Mouse (Mus musculus): Measurements from ENCODE around the gene Tra2a. TPM values are rescaled to one million over a fixed set of nuclear protein-coding genes. Genes with fewer than 3 reads are reported as not detected.
"Not testable (repeated sequence)": the region's sequence is repeated elsewhere in the genome, so short reads cannot be mapped to it uniquely, and the experiment has no call there.

Gene Tra2a
- total RNA-seq (2021) = 10 to 100 TPM; 80.5 to 84.7 TPM
- long read RNA-seq, experiment 1, partial matches to known transcripts = 3 of 11 reads
- long read RNA-seq, experiment 1, other reads (novel, unspliced or antisense) = 1 of 11 reads
- long read RNA-seq, experiment 2, partial matches to known transcripts = 1 of 3 reads
- long read RNA-seq, experiment 2, other reads (novel, unspliced or antisense) = 0 of 3 reads

GRCm38 (mm10) chr6:49263847-49264243 is at the start of gene Tra2a:
Gene Tra2a (minus strand): TSS chr6:49264033.
- DNase-seq (ENCODE audit: low spot score in 2 of 2) = peak; percentile 97 to 98

- DNase-seq (ENCODE audit: low spot score in 2 of 2) = no peak
Measured at GRCm38 (mm10) chr6:49298286-49298685, 34.5 kb upstream of the Tra2a start.

GRCm38 (mm10) chr6:49282122-49282521 is 18.3 kb upstream of the Tra2a start:
- no peak for DNase-seq (ENCODE audit: low spot score in 2 of 2)

GRCm38 (mm10) chr6:49280942-49281341 is 17.1 kb upstream of the Tra2a start:
- no peak for DNase-seq (ENCODE audit: low spot score in 2 of 2)

GRCm38 (mm10) chr6:49275296-49275695 is 11.5 kb upstream of the Tra2a start:
- DNase-seq (ENCODE audit: low spot score in 2 of 2) = no peak

GRCm38 (mm10) chr6:49274416-49275091 is 10.7 kb upstream of the Tra2a start:
- DNase-seq (ENCODE audit: low spot score in 2 of 2) = no peak

- DNase-seq (ENCODE audit: low spot score in 2 of 2) = no peak
Measured at GRCm38 (mm10) chr6:49273934-49274333, 10.1 kb upstream of the Tra2a start.

- DNase-seq (ENCODE audit: low spot score in 2 of 2) = no peak
Measured at GRCm38 (mm10) chr6:49272863-49273262, 9.0 kb upstream of the Tra2a start.

GRCm38 (mm10) chr6:49271815-49272214 is 8.0 kb upstream of the Tra2a start:
- no peak for DNase-seq (ENCODE audit: low spot score in 2 of 2)

- peak; percentile 5 to 12 for DNase-seq (ENCODE audit: low spot score in 2 of 2)
Measured at GRCm38 (mm10) chr6:49269923-49270322, 6.1 kb upstream of the Tra2a start.

GRCm38 (mm10) chr6:49269200-49269599 is 5.4 kb upstream of the Tra2a start:
- DNase-seq (ENCODE audit: low spot score in 2 of 2) = peak; percentile 62 to 83

- DNase-seq (ENCODE audit: low spot score in 2 of 2) = no peak
Measured at GRCm38 (mm10) chr6:49267686-49268085, 3.9 kb upstream of the Tra2a start.

GRCm38 (mm10) chr6:49265207-49265606 is 1.4 kb upstream of the Tra2a start:
- DNase-seq (ENCODE audit: low spot score in 2 of 2) = not testable (repeated sequence)

GRCm38 (mm10) chr6:49264446-49264845 is 613 bp upstream of the Tra2a start:
- not testable (repeated sequence) for DNase-seq (ENCODE audit: low spot score in 2 of 2)

GRCm38 (mm10) chr6:49263081-49263846 is 569 bp downstream of the Tra2a start:
- DNase-seq (ENCODE audit: low spot score in 2 of 2) = peak in 1 of 2 experiments; percentile 41

GRCm38 (mm10) chr6:49262421-49262820 is 1.4 kb downstream of the Tra2a start:
- DNase-seq (ENCODE audit: low spot score in 2 of 2) = no peak

GRCm38 (mm10) chr6:49259711-49260110 is 4.1 kb downstream of the Tra2a start:
- no peak for DNase-seq (ENCODE audit: low spot score in 2 of 2)

GRCm38 (mm10) chr6:49257880-49258279 is 6.0 kb downstream of the Tra2a start:
- no peak for DNase-seq (ENCODE audit: low spot score in 2 of 2)

GRCm38 (mm10) chr6:49252207-49252606 is 11.6 kb downstream of the Tra2a start:
- no peak for DNase-seq (ENCODE audit: low spot score in 2 of 2)

GRCm38 (mm10) chr6:49251199-49251598 is 12.6 kb downstream of the Tra2a start:
- DNase-seq (ENCODE audit: low spot score in 2 of 2) = no peak

- DNase-seq (ENCODE audit: low spot score in 2 of 2) = no peak
Measured at GRCm38 (mm10) chr6:49247246-49247645, 16.6 kb downstream of the Tra2a start.

GRCm38 (mm10) chr6:49242331-49242730 is 21.5 kb downstream of the Tra2a start:
- no peak for DNase-seq (ENCODE audit: low spot score in 2 of 2)
